Mouse (Mus musculus) forebrain, embryonic 12.5 days (tissue): ENCODE measurements around the gene Slc38a8. TPM values are rescaled to one million over a fixed set of nuclear protein-coding genes. Genes with fewer than 3 reads are reported as not detected.

Experiments
- ATAC-seq: fragments of 200-750 bp; cut with Nextera tagmentation; 2 replicates; pipeline ENCODE4 v1.8.0; 2017; ENCODE audit warnings: moderate TSS enrichment; ENCODE audit not compliant: low FRiP score
- H3K27ac ChIP-seq: fragments of 300-500 bp; sonication (generic); 2 replicates; pipeline ENCODE4 v1.5.1; 2016; ENCODE audit warnings: mild to moderate bottlenecking
- H3K27me3 ChIP-seq: fragments of 300-500 bp; sonication (generic); 2 replicates; pipeline ENCODE4 v1.6.1; 2016; ENCODE audit warnings: mild to moderate bottlenecking
- H3K36me3 ChIP-seq: fragments of 300-500 bp; sonication (generic); replicated peaks from 2 replicates; pipeline ENCODE4 v1.6.1; 2016; ENCODE audit warnings: mild to moderate bottlenecking
- H3K4me1 ChIP-seq: fragments of 300-500 bp; sonication (generic); 2 replicates; pipeline ENCODE4 v1.6.1; 2016
- H3K4me2 ChIP-seq: fragments of 300-500 bp; sonication (generic); 2 replicates; pipeline ENCODE4 v1.6.1; 2016; ENCODE audit warnings: mild to moderate bottlenecking, moderate library complexity
- H3K4me3 ChIP-seq: fragments of 300-500 bp; sonication (generic); replicated peaks from 2 replicates; pipeline ENCODE4 v1.5.1; 2016; ENCODE audit warnings: mild to moderate bottlenecking
- H3K9ac ChIP-seq: fragments of 300-500 bp; sonication (generic); 2 replicates; pipeline ENCODE4 v1.6.1; 2016; ENCODE audit warnings: mild to moderate bottlenecking
- H3K9me3 ChIP-seq: fragments of 300-500 bp; sonication (generic); 2 replicates; pipeline ENCODE4 v1.6.1; 2016
- WGBS: fragments of 180-500 bp; shearing (Covaris S2); methylation state at CpG from one replicate; pipeline ENCODE4 v1.1.7; 2016; 5-methylcytosine and 5-hydroxymethylcytosine counted together
- polyA plus RNA-seq: library from polyadenylated mRNA; unstranded; fragments of >200 nt; fragmentation: Nextera tagmentation; extraction: Ambion mirVana; gene quantifications from 2 replicates; pipeline ENCODE4 v1.2.1, GENCODE M21; 2016

The Slc38a8 gene
- polyA plus RNA-seq, 1 experiment from 2014 or later, result 0.20 TPM

DNA sequence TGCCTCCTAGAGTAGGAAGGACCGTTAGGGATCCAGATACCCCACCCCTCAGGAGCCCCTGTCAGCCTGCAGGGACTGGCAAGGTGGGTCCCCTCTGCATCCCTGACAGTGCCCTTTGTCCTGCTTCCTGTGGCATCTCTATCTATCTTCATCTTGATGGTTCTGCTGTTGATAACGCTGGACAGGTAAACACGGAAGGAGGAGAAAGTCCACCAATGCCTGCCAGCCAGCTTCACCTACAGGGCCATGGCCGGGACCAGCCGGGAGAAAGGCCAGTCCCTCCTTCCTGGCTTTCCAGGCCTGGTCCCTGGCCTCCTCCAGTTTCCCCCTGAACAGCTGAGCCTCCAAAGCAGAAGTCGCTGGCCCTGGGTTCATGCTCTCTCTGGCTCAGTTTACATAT is 66.9 kb downstream of the Slc38a8 start:
- Histone ChIP-seq H3K4me3 (no peak overlapping the region), H3K36me3 (no peaks in the 10 kb centered on the region), H3K27me3 (no peaks in the 10 kb centered on the region), H3K27ac (no peak overlapping the region), H3K4me2 (no peak overlapping the region), H3K4me1 (peaks cover 5% of the 10 kb centered on the region; the same call in 1 of the 2 replicates), H3K9me3 (no peaks in the 10 kb centered on the region), H3K9ac (no peak overlapping the region)
- WGBS, result 81% methylated on average over 6 of the region's 6 CpGs
- no peak for ATAC-seq

DNA sequence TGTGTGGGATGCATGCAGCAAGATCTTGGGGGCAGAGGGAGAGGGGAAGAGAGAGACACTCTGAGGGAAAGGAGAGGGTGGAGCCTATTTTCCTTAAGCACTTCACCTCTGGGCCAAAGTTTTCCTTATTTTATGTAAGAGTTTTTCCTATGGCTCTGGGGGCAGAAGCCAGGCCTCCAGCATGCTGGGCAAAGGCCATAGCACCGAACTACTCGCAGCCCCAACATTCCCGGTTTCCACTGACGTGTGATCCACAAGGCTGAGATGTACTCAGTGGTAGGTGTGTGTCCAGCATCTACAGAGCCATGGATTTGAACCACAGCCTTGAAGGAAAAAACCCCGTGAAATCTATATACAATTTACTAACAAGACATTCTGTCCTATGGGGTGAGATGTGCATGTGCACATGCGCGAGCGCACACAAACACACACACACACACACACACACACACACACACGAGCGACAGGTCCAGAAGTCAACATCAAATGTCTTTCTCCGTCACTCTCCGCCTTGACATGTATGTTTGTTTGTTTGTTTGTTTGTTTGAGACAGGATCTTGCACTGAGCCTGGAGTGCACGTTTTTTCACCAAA is 67.8 kb downstream of the Slc38a8 start, which contains the start of gene Osgin1:
Gene Osgin1 (plus strand): TSS at position 543 of the 593 bp plus-strand sequence.
- 91% methylated on average over 13 of the region's 13 CpGs for WGBS
- no peaks in the 10 kb centered on the region for H3K9me3 ChIP-seq
- H3K4me1 ChIP-seq, result peaks cover 5% of the 10 kb centered on the region; the same call in 1 of the 2 replicates
- no peak for ATAC-seq
- no peaks in the 10 kb centered on the region for H3K27me3 ChIP-seq
- H3K9ac ChIP-seq, result no peak within 1 kb of the TSS
- no peaks in the 10 kb centered on the region for H3K36me3 ChIP-seq
- no peak within 1 kb of the TSS for H3K4me3 ChIP-seq
- no peak within 1 kb of the TSS for H3K4me2 ChIP-seq
- H3K27ac ChIP-seq, result no peak within 1 kb of the TSS

DNA sequence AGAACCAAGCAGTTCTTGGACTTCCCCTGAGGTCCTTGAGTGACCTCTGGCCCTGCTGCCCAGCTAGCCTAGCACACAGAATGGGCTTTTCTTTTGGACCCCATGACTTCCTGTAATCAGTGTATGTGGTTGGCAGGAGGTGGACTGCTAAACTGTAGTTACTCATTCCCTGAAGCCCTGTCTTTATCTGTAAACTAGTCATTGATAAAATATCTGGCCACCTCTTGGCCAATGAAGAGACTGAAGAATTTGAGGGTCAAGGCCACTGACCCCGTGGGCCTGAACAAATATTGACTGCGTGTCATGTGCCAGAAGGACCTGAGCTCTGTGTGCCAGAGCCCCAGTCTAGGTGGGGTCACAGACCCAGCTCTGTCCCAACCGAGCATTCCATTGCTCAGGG is 69.1 kb downstream of the Slc38a8 start:
- no peaks in the 10 kb centered on the region for H3K36me3 ChIP-seq
- no peak overlapping the region for H3K4me3 ChIP-seq
- H3K9me3 ChIP-seq, result no peaks in the 10 kb centered on the region
- H3K4me1 ChIP-seq, result peaks cover 5% of the 10 kb centered on the region; the same call in 1 of the 2 replicates
- H3K27me3 ChIP-seq, result no peaks in the 10 kb centered on the region
- no peak overlapping the region for H3K4me2 ChIP-seq
- no peak overlapping the region for H3K9ac ChIP-seq
- WGBS, result 50% methylated on average over 3 of the region's 3 CpGs
- no peak for ATAC-seq
- no peak overlapping the region for H3K27ac ChIP-seq

DNA sequence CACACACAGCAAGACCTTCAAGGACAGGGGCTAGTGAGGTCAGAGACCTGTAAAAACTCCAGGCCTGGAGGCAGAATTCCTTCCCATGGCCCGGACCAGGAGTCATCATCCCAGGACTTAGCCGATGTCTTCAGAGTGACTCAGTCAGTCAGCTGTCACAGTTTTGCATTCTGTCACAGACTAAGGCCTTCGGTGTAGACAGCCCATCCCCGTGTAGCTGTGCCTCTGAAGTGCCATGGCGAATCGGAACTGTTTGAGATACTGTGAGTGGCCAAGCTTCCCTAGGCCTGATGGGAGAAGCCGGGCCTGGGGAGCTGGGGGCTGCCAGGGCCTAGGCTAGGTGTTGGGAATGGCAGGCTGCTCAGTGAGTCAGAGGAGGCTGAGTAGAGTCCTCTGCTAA is 70.8 kb downstream of the Slc38a8 start:
- no peak overlapping the region for H3K9ac ChIP-seq

DNA sequence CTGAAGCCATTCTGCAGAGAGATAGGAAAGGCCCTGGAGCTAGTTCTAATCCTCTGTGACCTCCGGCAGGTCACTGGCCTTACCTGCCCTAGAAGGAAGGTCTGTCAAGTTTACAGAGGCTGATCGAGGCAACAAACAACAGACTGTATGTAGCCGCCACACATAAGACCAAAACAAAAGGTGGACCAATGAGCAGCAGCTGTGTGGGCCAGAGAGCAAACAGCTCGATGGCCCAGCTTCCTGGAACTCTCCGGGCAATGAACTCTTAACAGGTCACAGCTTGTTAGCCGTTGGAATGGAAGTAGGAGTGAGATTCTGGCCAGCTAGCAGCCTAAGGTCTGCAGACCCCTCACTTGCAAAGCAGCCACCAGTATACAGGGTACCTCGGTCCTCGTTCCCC is 71.2 kb downstream of the Slc38a8 start:
- 80% methylated on average over 8 of the region's 8 CpGs for WGBS
- Histone ChIP-seq H3K27me3 (no peaks in the 10 kb centered on the region), H3K9me3 (no peaks in the 10 kb centered on the region), H3K27ac (no peak overlapping the region), H3K9ac (no peak overlapping the region), H3K4me2 (no peak overlapping the region), H3K36me3 (no peaks in the 10 kb centered on the region), H3K4me1 (no peaks in the 10 kb centered on the region), H3K4me3 (no peak overlapping the region)
- no peak for ATAC-seq

More for the DNA sequence above, 70.8 kb downstream of the Slc38a8 start:
- Histone ChIP-seq H3K4me2 (no peak overlapping the region), H3K4me1 (no peaks in the 10 kb centered on the region), H3K4me3 (no peak overlapping the region), H3K27ac (no peak overlapping the region), H3K9me3 (no peaks in the 10 kb centered on the region), H3K27me3 (no peaks in the 10 kb centered on the region), H3K36me3 (no peaks in the 10 kb centered on the region)
- ATAC-seq, result no peak
- 84% methylated on average over 7 of the region's 7 CpGs for WGBS

Other genes starting within 250 kb of the Slc38a8 start
- 348 and 359 TPM in 2 replicates for gene Hsbp1, start 157.2 kb downstream of the Slc38a8 start, polyA plus RNA-seq
- gene Mlycd, start 106.8 kb downstream of the Slc38a8 start, polyA plus RNA-seq, result 13.9 and 14.0 TPM in 2 replicates
- gene Osgin1, start 67.6 kb downstream of the Slc38a8 start, polyA plus RNA-seq, result 0.13 and 0.65 TPM in 2 replicates
- 14.6 and 15.4 TPM in 2 replicates for gene Necab2, start 55.0 kb downstream of the Slc38a8 start, polyA plus RNA-seq
- gene Mbtps1, start 57.0 kb upstream of the Slc38a8 start, polyA plus RNA-seq, result 89.7 and 92.4 TPM in 2 replicates
- gene Hsdl1, start 73.5 kb upstream of the Slc38a8 start, polyA plus RNA-seq, result 97.2 and 102 TPM in 2 replicates
- 0.21 and 0.26 TPM in 2 replicates for gene Dnaaf1, start 73.5 kb upstream of the Slc38a8 start, polyA plus RNA-seq
- gene Taf1c, start 103.5 kb upstream of the Slc38a8 start, polyA plus RNA-seq, result 14.7 and 15.9 TPM in 2 replicates
- gene Adad2, start 111.0 kb upstream of the Slc38a8 start, polyA plus RNA-seq, result 0.09 and 0.13 TPM in 2 replicates
- 0.06 and 0.08 TPM in 2 replicates for gene Kcng4, start 134.0 kb upstream of the Slc38a8 start, polyA plus RNA-seq
- gene Wfdc1, start 164.7 kb upstream of the Slc38a8 start, polyA plus RNA-seq, result 0.47 and 1.0 TPM in 2 replicates
- 0.26 and 0.87 TPM in 2 replicates for gene Atp2c2, start 198.3 kb upstream of the Slc38a8 start, polyA plus RNA-seq